Comparison of ENCODE assay signal across 7 mouse cellular contexts in genomic region chr3:116654051-116654450, GRCm38 (mm10). TPM values are rescaled to one million over a fixed set of nuclear protein-coding genes. Genes with fewer than 3 reads are reported as not detected.
"Had no signal": no experiment of that assay in that cellular context is flagged by ENCODE, and none has a peak within 500 bp of the region (broad histone marks: within the 10 kb centered on the region; RNA-seq: fewer than 3 reads in every experiment).

No protein-coding gene starts in this region.

RNA-seq across cellular contexts. Expression of gene Gm43191, which starts 27.0 kb away (rescaled TPM):
- total RNA-seq: heart, postnatal 36 days; hematopoietic stem cell, adult 5-6 weeks; hindbrain, postnatal 0 days; layer of hippocampus, adult 18-20 months; layer of hippocampus, adult 8-10 months; layer of hippocampus, postnatal 10 days; layer of hippocampus, postnatal 25 days had no signal
